In genomic region chr1:194878440-194878839, GRCm38 (mm10) we compare ENCODE assay signal across 8 mouse cellular contexts.
A peak's percentile ranks its signal among the peaks of the same experiment; 100 is the strongest.
DNase-seq lines count a peak whose midpoint lies in the region; ATAC-seq and TF ChIP-seq lines count a peak whose summit lies in the region.
"Had no signal": no experiment of that assay in that cellular context is flagged by ENCODE, and none has a peak within 500 bp of the region (broad histone marks: within the 10 kb centered on the region; RNA-seq: fewer than 3 reads in every experiment).

No protein-coding gene starts in this region.

- no peak for ATAC-seq in forebrain, embryonic 12.5 days (ENCODE audit: low FRiP score)

- TF ChIP-seq POLR2A in myocyte (IDR thresholded peaks at IDR 0.05; ENCODE audit: insufficient read length, low read depth) = no peak

- H3K4me1 ChIP-seq in forebrain, embryonic 12.5 days = no peaks in the 10 kb centered on the region; the same call in none of the 2 replicates

- 73% methylated on average over 2 of the region's 2 CpGs for WGBS in forebrain, embryonic 12.5 days

- H3K27me3 ChIP-seq in myocyte (ENCODE audit: control insufficient read depth, insufficient read depth, insufficient read length) = no peaks in the 10 kb centered on the region
- no peaks in the 10 kb centered on the region for H3K27me3 ChIP-seq in forebrain, embryonic 12.5 days

- no peak overlapping the region for H3K9ac ChIP-seq in forebrain, embryonic 12.5 days

- peak; percentile 18 for DNase-seq in right cerebral cortex, postnatal 14 days
- no peak for DNase-seq in right cerebral cortex, postnatal 25 days
- DNase-seq in brain, adult 2 months (ENCODE audit: low read depth, low spot score) = peak; percentile 65
- peak; percentile 35 to 46 for DNase-seq in heart, adult 9 months (ENCODE audit: low spot score in 2 of 2)
- DNase-seq in thymus, adult 18-20 months = no peak
- DNase-seq: midbrain, embryonic 14.5 days had no signal

- no peak overlapping the region for H3K4me2 ChIP-seq in myocyte (ENCODE audit: low read depth)
- H3K4me2 ChIP-seq in forebrain, embryonic 12.5 days = no peak overlapping the region

- H3K9me3 ChIP-seq in forebrain, embryonic 12.5 days = no peaks in the 10 kb centered on the region

- no peaks in the 10 kb centered on the region for H3K79me2 ChIP-seq in myocyte (ENCODE audit: control insufficient read depth, insufficient read depth)

- H3K27ac ChIP-seq in forebrain, embryonic 12.5 days = no peak overlapping the region

- H3K36me3 ChIP-seq in myocyte (ENCODE audit: control insufficient read depth, insufficient read depth) = no peaks in the 10 kb centered on the region
- no peaks in the 10 kb centered on the region for H3K36me3 ChIP-seq in forebrain, embryonic 12.5 days (replicated peaks)

- no peak overlapping the region for H3ac ChIP-seq in myocyte (ENCODE audit: control insufficient read depth, insufficient read length)

- H3K4me3 ChIP-seq in myocyte = no peak overlapping the region
- H3K4me3 ChIP-seq in forebrain, embryonic 12.5 days (replicated peaks) = no peak overlapping the region

TF ChIP-seq in myocyte, 11 proteins besides CTCF, POLR2A, EP300 and RAD21:
- TF ChIP-seq CEBPB (IDR thresholded peaks at IDR 0.05; ENCODE audit: insufficient read depth, poor library complexity, severe bottlenecking) (peak; percentile 53; the same call in 1 of the 2 replicates), TCF3 (IDR thresholded peaks at IDR 0.05; ENCODE audit: insufficient read length, low read depth) (no peak)

Comparison
In these comparisons a context has a peak if more than half of its experiments do, and no peak if none do; other contexts are left out.
1. DNase-seq: peak in right cerebral cortex, postnatal 14 days (single experiment), brain, adult 2 months (single experiment) and heart, adult 9 months (2 of 2); none in right cerebral cortex, postnatal 25 days (single experiment) and thymus, adult 18-20 months (0 of 2).